Mouse (Mus musculus): Measurements from ENCODE around the gene Sun2.

Sun2 gene

GRCm38 (mm10) chr15:79687175-79687574, 55.2 kb downstream of the Sun2 start:
- DNase-seq (ENCODE audit: low spot score): peak; percentile 76

GRCm38 (mm10) chr15:79686046-79686869, 56.1 kb downstream of the Sun2 start:
- DNase-seq (ENCODE audit: low spot score): no peak

- DNase-seq (ENCODE audit: low spot score): no peak
Observed at GRCm38 (mm10) chr15:79685141-79685641, 57.1 kb downstream of the Sun2 start.

- DNase-seq (ENCODE audit: low spot score): no peak
Observed at GRCm38 (mm10) chr15:79684616-79685015, 57.7 kb downstream of the Sun2 start.

GRCm38 (mm10) chr15:79683707-79684465, 58.5 kb downstream of the Sun2 start:
- DNase-seq (ENCODE audit: low spot score): no peak

- no peak for DNase-seq (ENCODE audit: low spot score)
Observed at GRCm38 (mm10) chr15:79683146-79683545, 59.2 kb downstream of the Sun2 start.

GRCm38 (mm10) chr15:79681973-79682372, 60.4 kb downstream of the Sun2 start:
- DNase-seq (ENCODE audit: low spot score): no peak

- no peak for DNase-seq (ENCODE audit: low spot score)
Observed at GRCm38 (mm10) chr15:79677936-79678335, 64.4 kb downstream of the Sun2 start.
